Mouse (Mus musculus): ENCODE results near the gene Lrch1. TPM values are rescaled to one million over a fixed set of nuclear protein-coding genes. Genes with fewer than 3 reads are reported as not detected.
A peak's percentile ranks its signal among the peaks of the same experiment; 100 is the strongest.

The Lrch1 gene
- polyA plus RNA-seq, 1 experiment from 2014 or later = 12.5 TPM

- Histone ChIP-seq H3K9ac (ENCODE audit: low read length) (peak within 1 kb of the TSS; percentile 94), H3K27me3 (ENCODE audit: control insufficient read depth, insufficient read depth, low read length) (no peaks in the 10 kb centered on the region), H3K27ac (ENCODE audit: low read length) (peak within 1 kb of the TSS; percentile 84), H3K36me3 (ENCODE audit: control insufficient read depth, insufficient read depth) (peaks cover 10% of the 10 kb centered on the region), H3K4me3 (ENCODE audit: low read length) (peak within 1 kb of the TSS; percentile 79), H3K4me2 (ENCODE audit: low read depth, low read length) (peak within 1 kb of the TSS; percentile 84), H3K4me1 (ENCODE audit: control insufficient read depth, insufficient read depth, low read length) (peaks cover 12% of the 10 kb centered on the region), H3K9me3 (replicated peaks; ENCODE audit: control insufficient read depth, low read length) (no peaks in the 10 kb centered on the region)
- peak; percentile 100 for ATAC-seq (replicated peaks; ENCODE audit: extremely low read depth, insufficient read depth, low FRiP score)
- under 1% methylated on average over 53 of the region's 53 CpGs for WGBS
Observed at GRCm38 (mm10) chr14:74732079-74732783, 215.4 kb downstream of the Lrch1 start, which contains the start of gene Esd. TSS of gene Esd (plus strand) at chr14:74732297.

DNA sequence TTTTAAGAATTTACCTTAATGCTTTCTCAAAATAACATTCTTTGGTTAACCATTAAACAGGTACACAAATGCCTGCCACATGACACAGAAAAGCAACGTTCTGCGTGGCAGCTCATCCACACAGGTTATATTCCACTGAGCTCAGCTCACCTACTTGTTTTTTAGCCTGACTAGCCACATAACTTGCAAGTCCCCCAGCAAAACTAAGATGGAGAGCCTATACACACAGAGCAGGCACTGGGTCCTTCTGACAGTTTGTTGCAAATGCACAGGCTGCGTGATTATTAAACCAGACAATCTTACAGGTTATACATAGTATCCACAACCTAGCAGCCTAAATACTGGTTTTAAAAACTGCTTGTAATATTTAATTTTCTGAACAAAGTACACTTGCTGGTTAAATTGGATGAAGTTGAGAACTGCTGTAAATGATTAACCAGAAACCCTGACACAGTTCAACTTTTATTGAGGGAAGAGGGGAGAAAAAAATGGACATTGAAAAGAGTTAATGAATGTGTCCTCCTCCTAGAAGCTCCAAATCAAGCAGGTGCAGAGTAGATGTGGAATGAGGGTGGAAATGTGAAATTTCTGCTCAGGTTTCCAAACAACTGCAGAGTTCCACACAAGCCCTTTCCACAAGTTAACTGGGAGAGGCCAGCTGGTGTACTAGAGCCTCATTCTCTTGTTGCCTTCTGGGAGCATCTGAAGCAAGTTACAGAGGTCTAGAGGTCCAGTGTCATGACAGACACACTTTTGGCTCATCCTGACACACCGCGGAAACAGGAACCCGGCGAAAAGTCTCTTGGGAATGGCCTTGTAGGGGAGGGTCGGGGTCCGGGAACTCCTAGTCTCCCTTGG lies 216.2 kb downstream of the Lrch1 start:
- Histone ChIP-seq H3K9ac (ENCODE audit: low read length) (peak overlapping the region; percentile 70), H3K4me2 (ENCODE audit: low read depth, low read length) (peak overlapping the region; percentile 84), H3K27me3 (ENCODE audit: control insufficient read depth, insufficient read depth, low read length) (no peaks in the 10 kb centered on the region), H3K36me3 (ENCODE audit: control insufficient read depth, insufficient read depth) (peaks cover 3% of the 10 kb centered on the region), H3K27ac (ENCODE audit: low read length) (peak overlapping the region; percentile 52; the same call in 1 of the 2 replicates), H3K4me1 (ENCODE audit: control insufficient read depth, insufficient read depth, low read length) (peaks cover 12% of the 10 kb centered on the region), H3K4me3 (ENCODE audit: low read length) (peak overlapping the region; percentile 79), H3K9me3 (replicated peaks; ENCODE audit: control insufficient read depth, low read length) (no peaks in the 10 kb centered on the region)
- no peak for ATAC-seq (replicated peaks; ENCODE audit: extremely low read depth, insufficient read depth, low FRiP score)
- WGBS = 27% methylated on average over 9 of the region's 9 CpGs

DNA sequence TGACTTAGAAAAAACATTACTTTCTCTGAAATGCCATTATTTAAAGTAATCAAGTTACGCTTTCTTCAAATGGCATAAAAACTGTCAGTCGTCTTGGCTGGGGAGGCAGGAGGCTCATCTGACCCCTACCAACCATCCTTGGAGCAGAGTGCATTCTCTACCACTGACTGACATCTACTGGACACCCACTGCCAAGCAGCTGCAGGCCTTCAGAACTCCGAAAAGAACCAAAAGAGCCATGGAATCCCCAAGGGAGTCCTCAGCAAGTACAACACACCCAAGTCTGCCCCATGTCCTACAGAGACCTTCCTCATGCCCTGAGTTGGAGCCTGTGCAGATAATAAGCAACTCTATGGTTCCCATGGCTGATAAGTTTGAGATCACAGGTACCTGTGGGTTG lies 224.1 kb downstream of the Lrch1 start:
- H3K4me3 ChIP-seq (ENCODE audit: low read length) = no peak overlapping the region
- H3K27me3 ChIP-seq (ENCODE audit: control insufficient read depth, insufficient read depth, low read length) = no peaks in the 10 kb centered on the region
- H3K4me2 ChIP-seq (ENCODE audit: low read depth, low read length) = no peak overlapping the region
- H3K36me3 ChIP-seq (ENCODE audit: control insufficient read depth, insufficient read depth) = no peaks in the 10 kb centered on the region
- H3K9me3 ChIP-seq (replicated peaks; ENCODE audit: control insufficient read depth, low read length) = no peaks in the 10 kb centered on the region
- WGBS = 57% methylated on average over 3 of the region's 3 CpGs
- no peak overlapping the region for H3K9ac ChIP-seq (ENCODE audit: low read length)
- H3K27ac ChIP-seq (ENCODE audit: low read length) = no peak overlapping the region
- no peak for ATAC-seq (replicated peaks; ENCODE audit: extremely low read depth, insufficient read depth, low FRiP score)
- H3K4me1 ChIP-seq (ENCODE audit: control insufficient read depth, insufficient read depth, low read length) = no peaks in the 10 kb centered on the region

GRCm38 (mm10) chr14:74709054-74709453 lies 238.6 kb downstream of the Lrch1 start:
- H3K4me3 ChIP-seq (ENCODE audit: low read length) = no peak overlapping the region
- no peaks in the 10 kb centered on the region for H3K4me1 ChIP-seq (ENCODE audit: control insufficient read depth, insufficient read depth, low read length)
- ATAC-seq (replicated peaks; ENCODE audit: extremely low read depth, insufficient read depth, low FRiP score) = no peak
- no peak overlapping the region for H3K4me2 ChIP-seq (ENCODE audit: low read depth, low read length)
- no peaks in the 10 kb centered on the region for H3K9me3 ChIP-seq (replicated peaks; ENCODE audit: control insufficient read depth, low read length)
- no peaks in the 10 kb centered on the region for H3K27me3 ChIP-seq (ENCODE audit: control insufficient read depth, insufficient read depth, low read length)
- WGBS = 21% methylated on average over 3 of the region's 3 CpGs
- no peak overlapping the region for H3K27ac ChIP-seq (ENCODE audit: low read length)
- no peaks in the 10 kb centered on the region for H3K36me3 ChIP-seq (ENCODE audit: control insufficient read depth, insufficient read depth)
- no peak overlapping the region for H3K9ac ChIP-seq (ENCODE audit: low read length)

Other genes with a start within 250 kb of the Lrch1 start
- gene Esd, start 215.6 kb downstream of the Lrch1 start, polyA plus RNA-seq (2015; fragmentation: Nextera tagmentation; extraction: Ambion mirVana) = 252 and 257 TPM in 2 replicates
- 1.9 and 2.0 TPM in 2 replicates for gene Rubcnl, start 68.2 kb upstream of the Lrch1 start, polyA plus RNA-seq (2015; fragmentation: Nextera tagmentation; extraction: Ambion mirVana)
- gene Lrrc63, start 183.0 kb upstream of the Lrch1 start, polyA plus RNA-seq (2015; fragmentation: Nextera tagmentation; extraction: Ambion mirVana) = 0.07 TPM in 2 replicates
- 32.7 and 47.5 TPM in 2 replicates for gene Lcp1, start 183.2 kb upstream of the Lrch1 start, polyA plus RNA-seq (2015; fragmentation: Nextera tagmentation; extraction: Ambion mirVana)